Mouse (Mus musculus): Measurements from ENCODE around the gene Rapgef4.

GRCm38 (mm10) chr2:72056081-72056874 is 75.2 kb downstream of the Rapgef4 start:
- TF ChIP-seq CTCF (IDR thresholded peaks at IDR 0.05; ENCODE audit: control insufficient read depth, insufficient read depth, insufficient replicate concordance, low read depth, low read length) (no peak), POLR2A (IDR thresholded peaks at IDR 0.05; ENCODE audit: control insufficient read depth, low read depth, low read length) (no peak)
